8 mouse cellular contexts compared by ENCODE assay signal in genomic region chr5:123933957-123934591, GRCm38 (mm10). TPM values are rescaled to one million over a fixed set of nuclear protein-coding genes. Genes with fewer than 3 reads are reported as not detected.
DNase-seq lines count a peak whose midpoint lies in the region; ATAC-seq and TF ChIP-seq lines count a peak whose summit lies in the region.
"Had no signal": no experiment of that assay in that cellular context is flagged by ENCODE, and none has a peak within 500 bp of the region (broad histone marks: within the 10 kb centered on the region; RNA-seq: fewer than 3 reads in every experiment).

No protein-coding gene starts in this region.

- no peak for ATAC-seq in lung, embryonic 14.5 days (ENCODE audit: insufficient read depth)
- peak; percentile 60 for ATAC-seq in liver, embryonic 12.5 days
- no peak; the same call in 1 of the 2 replicates for ATAC-seq in granulocyte monocyte progenitor cell, adult 5-6 weeks (replicated peaks; ENCODE audit: poor library complexity, severe bottlenecking)

- no peaks in the 10 kb centered on the region for H3K9me3 ChIP-seq in lung, embryonic 14.5 days (ENCODE audit: low read depth, low read length)
- no peaks in the 10 kb centered on the region for H3K9me3 ChIP-seq in liver, embryonic 12.5 days (replicated peaks)

- no peak overlapping the region for H3K4me3 ChIP-seq in lung, embryonic 14.5 days (ENCODE audit: low read depth, low read length)
- peak overlapping the region; percentile 46 for H3K4me3 ChIP-seq in liver, embryonic 12.5 days

- no peaks in the 10 kb centered on the region for H3K27me3 ChIP-seq in lung, embryonic 14.5 days (ENCODE audit: insufficient read depth, low read length)
- H3K27me3 ChIP-seq in liver, embryonic 12.5 days (replicated peaks) = no peaks in the 10 kb centered on the region

- DNase-seq in lung, embryonic 14.5 days = peak; percentile 66
- no peak for DNase-seq in lung, postnatal 14 days
- DNase-seq in NIH3T3 (ENCODE audit: low read depth) = peak; percentile 36
- peak; percentile 55 for DNase-seq in embryo, embryonic 9.5 days (ENCODE audit: extremely low spot score)
- no peak for DNase-seq in frontal cortex, postnatal 10 days (ENCODE audit: low spot score in 2 of 2)

- 32% methylated on average over 18 of the region's 18 CpGs for WGBS in lung, embryonic 14.5 days
- 18% methylated on average over 18 of the region's 18 CpGs for WGBS in liver, embryonic 12.5 days (ENCODE audit: insufficient replicate concordance)

- H3K27ac ChIP-seq in lung, embryonic 14.5 days (ENCODE audit: low read depth) = no peak overlapping the region
- peak overlapping the region; percentile 92 for H3K27ac ChIP-seq in liver, embryonic 12.5 days

- H3K4me1 ChIP-seq in lung, embryonic 14.5 days (ENCODE audit: insufficient read depth) = no peaks in the 10 kb centered on the region
- H3K4me1 ChIP-seq in liver, embryonic 12.5 days = peaks cover 44% of the 10 kb centered on the region

- no peak overlapping the region; the same call in 1 of the 2 replicates for H3K9ac ChIP-seq in lung, embryonic 14.5 days
- peak overlapping the region; percentile 70 for H3K9ac ChIP-seq in liver, embryonic 12.5 days

- H3K36me3 ChIP-seq in lung, embryonic 14.5 days (ENCODE audit: insufficient read depth) = 0 out of 2 replicates have a peak, but pooled peaks cover 6% of the 10 kb centered on the region
- H3K36me3 ChIP-seq in liver, embryonic 12.5 days = peaks cover 14% of the 10 kb centered on the region

- H3K4me2 ChIP-seq in lung, embryonic 14.5 days = 0 out of 2 replicates have a peak overlapping the region, but pooled peaks have one; percentile 23
- H3K4me2 ChIP-seq in liver, embryonic 12.5 days = peak overlapping the region; percentile 77

- peak; percentile 57 for TF ChIP-seq CTCF in lung, embryonic 14.5 days (IDR thresholded peaks at IDR 0.05; ENCODE audit: low read depth)

RNA-seq across cellular contexts. Expression of gene Ccdc62, which starts 3.6 kb away (rescaled TPM):
- polyA plus RNA-seq in lung, embryonic 14.5 days (2014; fragmentation: Nextera tagmentation; extraction: Ambion mirVana) = 8.3 and 9.3 TPM in 2 replicates
- 3.4 and 5.0 TPM in 2 replicates for polyA plus RNA-seq in liver, embryonic 12.5 days (2016; fragmentation: Nextera tagmentation; extraction: Ambion mirVana)
- 0.34 and 2.6 TPM in 2 replicates for total RNA-seq in granulocyte monocyte progenitor cell, adult 5-6 weeks (2014; fragmentation: Nextera tagmentation)
- total RNA-seq in granulocyte monocyte progenitor cell, adult 5-6 weeks (2017) = 0.10 and 5.3 TPM in 2 replicates

RNA-seq across cellular contexts. Expression of gene Gm43518, which starts 6.9 kb away (rescaled TPM):
- 0.95 and 1.4 TPM in 2 replicates for polyA plus RNA-seq in lung, embryonic 14.5 days (2014; fragmentation: Nextera tagmentation; extraction: Ambion mirVana)
- polyA plus RNA-seq in liver, embryonic 12.5 days (2016; fragmentation: Nextera tagmentation; extraction: Ambion mirVana) = 1.7 and 2.2 TPM in 2 replicates
- total RNA-seq in granulocyte monocyte progenitor cell, adult 5-6 weeks (2014; fragmentation: Nextera tagmentation) = not detected in 2 replicates
- not detected in 2 replicates for total RNA-seq in granulocyte monocyte progenitor cell, adult 5-6 weeks (2017)

RNA-seq across cellular contexts. Expression of gene Denr, which starts 27.1 kb away (rescaled TPM):
- 130 and 137 TPM in 2 replicates for polyA plus RNA-seq in lung, embryonic 14.5 days (2014; fragmentation: Nextera tagmentation; extraction: Ambion mirVana)
- 97.4 and 98.3 TPM in 2 replicates for polyA plus RNA-seq in liver, embryonic 12.5 days (2016; fragmentation: Nextera tagmentation; extraction: Ambion mirVana)
- total RNA-seq in granulocyte monocyte progenitor cell, adult 5-6 weeks (2014; fragmentation: Nextera tagmentation) = 67.5 and 72.9 TPM in 2 replicates
- 76.4 and 100.0 TPM in 2 replicates for total RNA-seq in granulocyte monocyte progenitor cell, adult 5-6 weeks (2017)

RNA-seq across cellular contexts. Expression of gene Hip1r, which starts 39.4 kb away (rescaled TPM):
- 9.1 and 9.3 TPM in 2 replicates for polyA plus RNA-seq in lung, embryonic 14.5 days (2014; fragmentation: Nextera tagmentation; extraction: Ambion mirVana)
- polyA plus RNA-seq in liver, embryonic 12.5 days (2016; fragmentation: Nextera tagmentation; extraction: Ambion mirVana) = 15.2 and 16.7 TPM in 2 replicates
- total RNA-seq in granulocyte monocyte progenitor cell, adult 5-6 weeks (2014; fragmentation: Nextera tagmentation) = 11.5 and 39.3 TPM in 2 replicates
- total RNA-seq in granulocyte monocyte progenitor cell, adult 5-6 weeks (2017) = 10.1 and 16.9 TPM in 2 replicates

RNA-seq across cellular contexts. Expression of gene Hcar1, which starts 54.3 kb away (rescaled TPM):
- polyA plus RNA-seq in lung, embryonic 14.5 days (2014; fragmentation: Nextera tagmentation; extraction: Ambion mirVana) = 0.66 and 0.81 TPM in 2 replicates
- 0.20 and 0.27 TPM in 2 replicates for polyA plus RNA-seq in liver, embryonic 12.5 days (2016; fragmentation: Nextera tagmentation; extraction: Ambion mirVana)
- not detected in 2 replicates for total RNA-seq in granulocyte monocyte progenitor cell, adult 5-6 weeks (2014; fragmentation: Nextera tagmentation)
- total RNA-seq in granulocyte monocyte progenitor cell, adult 5-6 weeks (2017) = not detected in 2 replicates
- total RNA-seq: hematopoietic stem cell, adult 5-6 weeks had no signal

Comparison
In these comparisons a context has a peak if more than half of its experiments do, and no peak if none do; other contexts are left out.
1. DNase-seq: peak in lung, embryonic 14.5 days (single experiment), NIH3T3 (single experiment) and embryo, embryonic 9.5 days (single experiment); none in lung, postnatal 14 days (single experiment) and frontal cortex, postnatal 10 days (0 of 2).